Mouse (Mus musculus) brain, embryonic 14.5 days (tissue): Measurements from ENCODE around the gene Svep1.

Experiments
- CTCF ChIP-seq: fragments of 200-500 bp; IDR thresholded peaks from 2 replicates; pipeline ENCODE4 v1.5.1; 2012; ENCODE audit warnings: inconsistent platforms, mild to moderate bottlenecking, moderate library complexity, borderline replicate concordance; ENCODE audit not compliant: insufficient read depth, insufficient read length; ENCODE audit errors: extremely low read depth
- POLR2A ChIP-seq: fragments of 200-500 bp; IDR thresholded peaks from 2 replicates; pipeline ENCODE4 v1.6.1; 2012; ENCODE audit warnings: mild to moderate bottlenecking, inconsistent platforms, borderline replicate concordance; ENCODE audit not compliant: poor library complexity, insufficient read depth, insufficient read length, severe bottlenecking; ENCODE audit errors: extremely low read depth

DNA sequence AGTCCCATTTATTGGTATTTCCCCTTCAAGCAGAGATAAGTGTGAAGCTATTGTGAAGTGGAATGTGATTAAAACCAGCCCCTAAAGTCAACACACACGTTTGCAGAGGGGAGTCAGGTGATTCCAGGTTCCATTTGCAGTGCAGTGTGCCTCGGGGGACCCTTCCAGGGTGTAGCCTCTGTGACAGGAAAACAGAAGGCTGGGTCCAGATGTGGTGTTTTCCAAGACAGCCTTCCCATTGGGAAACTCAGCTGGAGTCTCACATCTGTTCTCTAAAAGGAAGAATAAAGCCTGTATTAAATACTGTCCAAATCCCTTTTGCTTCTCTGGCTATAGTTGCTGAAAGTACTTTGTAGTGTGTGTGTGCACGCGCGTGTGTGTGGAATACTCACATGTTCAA lies 152.2 kb downstream of the Svep1 start:
- no peak for TF ChIP-seq CTCF
- no peak for TF ChIP-seq POLR2A
